Mouse (Mus musculus) NIH3T3 (cell line): ENCODE results near the gene Prl3b1.

Source experiments
- DNase-seq: peaks from one replicate; pipeline ENCODE4 v3.0.0-alpha.2; 2012; ENCODE audit warnings: low read depth

The Prl3b1 gene

DNA sequence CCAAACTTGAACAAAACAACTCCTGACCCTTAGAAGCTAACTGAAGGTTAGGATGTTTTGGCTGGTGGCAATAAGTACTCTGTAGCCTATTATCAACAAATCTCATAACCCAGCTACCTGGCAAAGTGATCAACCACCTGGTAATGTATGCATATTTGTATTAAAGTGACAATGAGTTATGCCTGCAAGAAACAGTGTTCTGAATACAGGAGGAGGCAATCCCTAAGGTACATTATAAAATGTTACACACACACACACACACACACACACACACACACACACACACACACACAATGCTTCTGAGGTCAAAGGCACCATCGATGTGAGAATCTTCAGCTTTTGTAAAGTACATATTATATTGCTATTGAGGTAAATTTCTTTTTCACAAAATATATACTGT is at the start of gene Prl3b1:
Gene Prl3b1, plus strand, starts transcription at position 301 of the 400 bp plus-strand sequence.
- no peak for DNase-seq

DNA sequence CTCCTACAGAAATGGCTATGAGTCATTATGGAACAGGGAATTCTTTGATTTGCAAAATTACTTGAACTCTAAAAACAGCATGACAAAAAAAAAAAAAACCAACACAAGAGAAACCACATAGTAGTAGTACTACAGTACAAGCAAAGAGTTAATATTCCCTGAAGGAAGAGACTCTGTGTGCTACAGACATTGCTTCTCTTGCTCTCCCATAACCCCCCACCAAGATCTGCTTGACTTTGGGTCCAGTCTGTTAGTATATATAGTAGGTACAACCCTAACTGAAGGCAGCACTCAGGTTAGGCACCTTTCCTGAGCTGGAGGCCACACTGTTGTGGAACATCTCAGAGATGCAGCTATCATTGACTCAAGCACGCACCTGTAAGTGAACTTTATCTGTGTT is 45.3 kb upstream of the Prl3b1 start, which contains the start of gene Prl3c1:
Gene Prl3c1, plus strand, starts transcription at position 301 of the 400 bp plus-strand sequence.
- DNase-seq: no peak

DNA sequence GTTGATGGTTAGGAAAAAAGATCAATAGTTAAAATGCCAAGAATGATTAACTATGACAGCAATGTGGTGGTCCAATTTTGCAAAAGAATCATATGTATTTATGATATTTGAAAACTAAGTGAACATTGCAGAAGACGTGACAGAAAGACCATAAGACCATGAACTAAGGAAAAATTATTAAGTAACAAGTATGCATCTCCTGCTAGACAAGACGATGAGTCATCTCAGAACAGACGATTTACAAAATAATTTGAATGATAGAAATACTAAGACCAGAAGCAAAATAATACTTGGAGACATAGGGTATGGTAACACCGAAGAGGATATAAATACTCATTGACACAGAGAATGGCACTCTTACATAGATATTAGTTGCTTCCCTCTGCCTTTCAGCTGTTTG is 17.5 kb downstream of the Prl3b1 start, which contains the start of gene Prl3a1:
Gene Prl3a1, plus strand, starts transcription at position 301 of the 400 bp plus-strand sequence.
- no peak for DNase-seq
